Mouse (Mus musculus): ENCODE data around the gene Scd3. TPM values are rescaled to one million over a fixed set of nuclear protein-coding genes. Genes with fewer than 3 reads are reported as not detected.
A peak's percentile ranks its signal among the peaks of the same experiment; 100 is the strongest.

Gene Scd3
- polyA plus RNA-seq, 1 experiment from 2014 or later, result 0.66 TPM

DNA sequence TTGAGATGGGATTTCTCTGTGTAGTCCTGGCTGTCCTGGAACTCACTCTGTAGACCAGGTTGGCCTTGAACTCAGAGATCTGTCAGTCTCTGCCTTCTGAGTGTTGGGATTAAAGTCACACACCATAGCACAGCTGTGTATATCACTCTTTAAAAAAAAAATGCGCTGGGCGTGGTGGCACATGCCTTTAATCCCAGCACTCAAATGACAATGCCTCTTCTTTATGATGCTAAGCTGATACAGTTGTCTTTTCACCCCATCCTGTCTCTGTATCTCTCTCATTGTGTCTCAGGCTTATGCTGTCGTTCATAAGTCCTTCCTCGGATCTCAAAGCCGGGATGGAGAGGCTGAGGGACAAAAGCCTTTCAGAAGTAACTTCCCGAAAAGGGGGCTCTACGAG is 58.7 kb downstream of the Scd3 start:
- H3K9ac ChIP-seq, result no peak overlapping the region
- H3K4me3 ChIP-seq (replicated peaks), result no peak overlapping the region
- no peak overlapping the region for H3K4me2 ChIP-seq
- no peak for ATAC-seq (replicated peaks; ENCODE audit: low FRiP score)
- H3K36me3 ChIP-seq, result no peaks in the 10 kb centered on the region
- H3K4me1 ChIP-seq, result peaks cover 15% of the 10 kb centered on the region
- H3K9me3 ChIP-seq (replicated peaks), result no peaks in the 10 kb centered on the region
- 87% methylated on average over 7 of the region's 7 CpGs for WGBS
- H3K27me3 ChIP-seq, result no peaks in the 10 kb centered on the region
- no peak overlapping the region for H3K27ac ChIP-seq

DNA sequence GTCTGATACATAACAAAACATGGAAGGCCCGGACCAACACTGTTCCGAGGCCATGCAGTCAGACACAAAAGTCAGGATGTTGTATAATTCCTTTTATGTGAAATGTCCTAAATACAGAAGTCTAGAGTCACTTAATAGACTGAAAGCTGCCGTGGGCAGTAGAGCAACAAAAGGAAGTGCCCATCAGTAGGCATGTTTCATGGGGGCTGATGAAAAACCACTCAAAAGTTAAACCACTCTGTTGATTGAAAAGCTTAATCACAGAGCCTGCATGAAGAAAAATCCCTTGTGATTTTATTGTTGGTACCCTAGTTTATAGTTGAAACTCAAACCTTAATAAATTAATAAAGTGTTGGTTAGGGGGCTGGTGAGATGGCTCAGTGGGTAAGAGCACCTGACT is 60.5 kb downstream of the Scd3 start:
- no peak for ATAC-seq (replicated peaks; ENCODE audit: low FRiP score)
- Histone ChIP-seq H3K4me1 (peaks cover 24% of the 10 kb centered on the region), H3K27me3 (no peaks in the 10 kb centered on the region), H3K36me3 (no peaks in the 10 kb centered on the region), H3K9me3 (replicated peaks) (no peaks in the 10 kb centered on the region), H3K4me2 (no peak overlapping the region), H3K9ac (no peak overlapping the region), H3K27ac (no peak overlapping the region), H3K4me3 (replicated peaks) (no peak overlapping the region)
- WGBS, result 81% methylated on average over 3 of the region's 3 CpGs

DNA sequence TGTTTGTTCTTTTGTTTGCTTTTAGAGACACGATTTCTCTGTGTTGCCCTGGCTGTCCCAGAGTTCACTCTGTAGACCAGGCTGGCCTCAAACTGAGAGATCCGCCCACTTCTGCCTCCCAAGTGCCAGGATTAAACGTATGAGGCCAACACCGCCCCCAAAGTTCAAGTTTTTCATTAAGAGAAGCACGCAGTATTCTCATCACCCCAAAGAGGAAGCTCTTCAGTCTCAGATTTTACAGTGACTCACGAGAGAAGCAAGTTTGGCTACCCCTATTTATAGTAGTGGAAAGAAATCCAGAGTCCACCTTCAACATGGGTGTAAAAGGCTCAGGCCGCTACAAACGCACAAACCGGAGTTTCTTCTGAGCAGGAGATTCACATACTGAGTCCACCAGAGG is 61.2 kb downstream of the Scd3 start:
- Histone ChIP-seq H3K4me3 (replicated peaks) (no peak overlapping the region), H3K36me3 (no peaks in the 10 kb centered on the region), H3K4me1 (peaks cover 24% of the 10 kb centered on the region), H3K9me3 (replicated peaks) (no peaks in the 10 kb centered on the region), H3K9ac (no peak overlapping the region), H3K27me3 (no peaks in the 10 kb centered on the region), H3K27ac (no peak overlapping the region), H3K4me2 (no peak overlapping the region)
- WGBS, result 69% methylated on average over 9 of the region's 9 CpGs
- ATAC-seq (replicated peaks; ENCODE audit: low FRiP score), result no peak

DNA sequence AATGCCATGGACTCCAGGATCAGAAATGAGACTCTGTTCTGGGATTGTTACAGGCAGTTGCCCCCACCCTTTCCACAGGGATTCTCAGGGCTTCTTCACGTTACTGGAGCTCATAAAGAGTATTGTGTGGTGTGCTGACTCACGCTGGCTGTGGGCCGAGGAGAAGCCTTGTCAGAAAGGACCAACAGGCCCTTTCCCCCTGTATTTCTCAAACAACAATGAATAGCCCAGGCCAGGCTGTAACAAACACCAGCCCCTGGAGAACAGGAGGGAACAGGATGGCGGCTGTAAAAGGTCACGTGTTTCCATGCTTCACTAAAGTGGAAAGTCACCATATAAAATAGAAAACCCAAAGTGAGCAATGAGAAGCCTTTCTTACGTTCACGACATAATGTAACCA is 62.2 kb downstream of the Scd3 start:
- Histone ChIP-seq H3K27ac (peak overlapping the region; percentile 46; the same call in 1 of the 2 replicates), H3K27me3 (no peaks in the 10 kb centered on the region), H3K4me3 (replicated peaks) (no peak overlapping the region), H3K4me2 (no peak overlapping the region), H3K36me3 (no peaks in the 10 kb centered on the region), H3K9me3 (replicated peaks) (no peaks in the 10 kb centered on the region), H3K4me1 (peaks cover 24% of the 10 kb centered on the region), H3K9ac (no peak overlapping the region)
- no peak for ATAC-seq (replicated peaks; ENCODE audit: low FRiP score)
- 43% methylated on average over 7 of the region's 7 CpGs for WGBS

DNA sequence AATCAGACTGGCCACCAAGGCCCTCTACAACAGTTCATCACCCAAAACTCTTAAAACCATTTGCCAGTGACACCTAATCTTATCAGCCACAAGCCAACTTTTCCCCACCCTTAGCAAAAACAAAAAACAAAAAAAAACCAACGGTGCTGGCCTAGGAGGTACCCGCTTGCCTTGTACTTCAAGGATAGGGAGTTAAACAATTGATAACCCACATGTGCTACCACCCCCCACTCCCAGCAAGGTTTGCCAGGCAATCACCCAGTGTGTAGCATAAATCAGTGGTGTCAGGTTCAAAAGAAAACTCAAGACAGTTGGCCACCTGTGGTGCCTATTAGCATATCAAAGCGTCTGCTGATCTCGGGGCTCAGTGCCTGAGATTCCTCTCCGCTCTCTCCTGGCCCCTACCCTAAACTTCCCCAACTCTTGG is 62.9 kb downstream of the Scd3 start:
- Histone ChIP-seq H3K27me3 (no peaks in the 10 kb centered on the region), H3K27ac (peak overlapping the region; percentile 93), H3K4me3 (replicated peaks) (no peak overlapping the region), H3K36me3 (no peaks in the 10 kb centered on the region), H3K9me3 (replicated peaks) (no peaks in the 10 kb centered on the region), H3K9ac (no peak overlapping the region), H3K4me1 (peaks cover 24% of the 10 kb centered on the region), H3K4me2 (peak overlapping the region; percentile 78; the same call in 1 of the 2 replicates)
- ATAC-seq (replicated peaks; ENCODE audit: low FRiP score), result no peak
- 47% methylated on average over 5 of the region's 5 CpGs for WGBS

DNA sequence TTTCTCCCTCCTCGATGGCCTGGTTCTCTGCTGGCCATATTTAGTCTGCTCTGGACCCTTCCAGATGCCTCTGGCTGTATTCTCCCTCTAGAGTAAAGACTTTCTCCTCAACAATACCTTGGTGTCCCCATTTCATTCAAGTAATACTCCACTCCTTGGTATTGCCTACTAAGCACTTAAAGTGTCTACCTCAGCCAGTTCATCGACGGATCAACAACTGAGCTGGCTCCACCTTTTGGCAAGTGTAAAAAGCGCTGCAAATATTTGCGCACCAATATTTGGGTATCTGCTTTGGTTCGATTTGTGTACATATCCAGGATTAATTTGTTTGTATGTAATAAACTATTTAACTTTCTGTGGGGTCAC is 63.4 kb downstream of the Scd3 start:
- H3K4me3 ChIP-seq (replicated peaks), result peak overlapping the region; percentile 58
- no peaks in the 10 kb centered on the region for H3K36me3 ChIP-seq
- H3K9ac ChIP-seq, result peak overlapping the region; percentile 59; the same call in 1 of the 2 replicates
- peak overlapping the region; percentile 78 for H3K4me2 ChIP-seq
- H3K4me1 ChIP-seq, result peaks cover 24% of the 10 kb centered on the region
- peak; percentile 26; the same call in 1 of the 2 replicates for ATAC-seq (replicated peaks; ENCODE audit: low FRiP score)
- H3K27ac ChIP-seq, result peak overlapping the region; percentile 93
- H3K9me3 ChIP-seq (replicated peaks), result no peaks in the 10 kb centered on the region
- no peaks in the 10 kb centered on the region for H3K27me3 ChIP-seq
- 7% methylated on average over 6 of the region's 6 CpGs for WGBS

DNA sequence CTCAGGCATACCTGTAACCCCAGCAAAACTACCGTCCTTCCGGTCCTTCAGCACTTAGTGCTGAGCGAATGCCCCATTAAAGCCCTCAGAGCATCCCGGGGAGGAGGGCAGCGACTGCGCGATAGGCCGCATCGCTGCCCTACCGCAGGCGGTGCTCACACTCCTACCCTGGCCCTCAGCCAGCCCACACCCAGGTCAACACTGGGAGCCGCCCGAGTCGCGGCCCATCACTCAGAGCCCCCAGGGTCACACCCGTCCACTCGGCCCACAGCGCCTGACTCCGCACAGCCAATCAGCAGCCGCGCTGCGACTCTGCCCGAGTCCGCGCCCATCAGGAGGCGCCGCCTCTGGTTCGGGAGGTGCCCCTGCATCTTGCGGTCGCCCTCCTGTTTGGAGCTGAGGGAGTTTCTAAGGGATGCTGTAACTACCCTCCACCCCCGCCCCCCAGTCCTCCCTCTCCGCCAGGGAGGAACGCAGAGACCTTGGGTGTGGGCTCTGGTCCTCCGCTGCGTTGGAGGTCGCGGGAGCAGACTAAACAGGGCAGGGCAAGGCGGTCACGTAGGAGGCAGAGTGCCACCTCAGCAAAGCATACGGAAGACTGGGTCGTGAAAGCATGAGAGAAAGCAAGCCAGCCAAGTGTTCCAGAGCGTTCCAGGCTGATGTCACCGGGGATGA is 63.9 kb downstream of the Scd3 start:
- Histone ChIP-seq H3K9ac (peak overlapping the region; percentile 59), H3K4me2 (peak overlapping the region; percentile 78), H3K27ac (peak overlapping the region; percentile 93), H3K4me3 (replicated peaks) (peak overlapping the region; percentile 58), H3K4me1 (peaks cover 24% of the 10 kb centered on the region), H3K36me3 (no peaks in the 10 kb centered on the region), H3K27me3 (no peaks in the 10 kb centered on the region), H3K9me3 (replicated peaks) (no peaks in the 10 kb centered on the region)
- ATAC-seq (replicated peaks; ENCODE audit: low FRiP score), result peak; percentile 99
- under 1% methylated on average over 43 of the region's 43 CpGs for WGBS

DNA sequence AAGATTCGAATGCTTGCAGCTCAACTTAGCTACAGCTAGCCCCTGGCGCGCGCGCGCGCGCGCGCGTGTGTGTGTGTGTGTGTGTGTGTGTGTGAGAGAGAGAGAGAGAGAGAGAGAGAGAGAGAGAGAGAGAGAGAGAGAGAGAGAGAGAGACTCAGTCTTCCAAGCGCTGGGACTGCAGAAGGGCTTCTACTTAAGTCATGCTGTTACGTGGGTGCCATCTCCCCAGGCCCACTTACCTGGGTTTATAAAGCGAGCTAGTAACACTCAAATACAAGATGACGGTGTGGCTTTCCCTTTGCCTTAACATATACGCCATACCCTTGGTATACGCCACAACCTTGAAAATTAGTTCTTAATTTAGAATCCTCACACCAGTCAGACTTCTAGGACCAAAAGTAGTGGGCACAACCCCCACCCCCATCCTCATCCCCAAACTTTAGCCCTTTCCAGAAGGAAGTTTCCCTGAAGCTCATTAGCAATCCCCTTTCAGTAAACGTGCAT is 64.5 kb downstream of the Scd3 start:
- no peak for ATAC-seq (replicated peaks; ENCODE audit: low FRiP score)
- Histone ChIP-seq H3K27ac (peak overlapping the region; percentile 93), H3K4me1 (peaks cover 24% of the 10 kb centered on the region), H3K9ac (peak overlapping the region; percentile 59), H3K36me3 (no peaks in the 10 kb centered on the region), H3K4me2 (peak overlapping the region; percentile 78), H3K4me3 (replicated peaks) (peak overlapping the region; percentile 58), H3K27me3 (no peaks in the 10 kb centered on the region), H3K9me3 (replicated peaks) (no peaks in the 10 kb centered on the region)
- 10% methylated on average over 18 of the region's 18 CpGs for WGBS

DNA sequence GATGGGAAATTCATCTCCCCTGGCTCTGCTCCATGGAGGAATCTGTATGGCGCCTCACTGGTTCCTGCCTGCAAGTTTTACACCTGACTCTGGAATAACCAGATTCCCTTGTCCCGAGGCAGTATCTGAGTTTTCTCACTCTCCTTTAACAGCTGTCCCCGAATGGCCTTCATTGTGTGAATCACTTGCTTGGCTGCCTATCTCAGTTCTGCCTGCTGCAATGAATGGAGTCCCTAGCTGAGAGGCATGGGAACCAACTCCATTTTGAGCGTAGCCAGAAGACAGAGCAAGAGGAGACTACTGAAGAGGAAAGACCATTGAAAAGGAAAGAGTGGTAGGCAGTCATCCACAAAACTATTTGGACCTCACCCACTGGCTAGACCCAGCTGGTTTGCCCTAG is 70.6 kb downstream of the Scd3 start:
- Histone ChIP-seq H3K9ac (no peak overlapping the region), H3K27me3 (no peaks in the 10 kb centered on the region), H3K4me1 (no peaks in the 10 kb centered on the region), H3K4me2 (no peak overlapping the region), H3K36me3 (no peaks in the 10 kb centered on the region), H3K4me3 (replicated peaks) (no peak overlapping the region), H3K9me3 (replicated peaks) (no peaks in the 10 kb centered on the region), H3K27ac (no peak overlapping the region)
- no peak for ATAC-seq (replicated peaks; ENCODE audit: low FRiP score)
- WGBS, result 80% methylated on average over 4 of the region's 4 CpGs

DNA sequence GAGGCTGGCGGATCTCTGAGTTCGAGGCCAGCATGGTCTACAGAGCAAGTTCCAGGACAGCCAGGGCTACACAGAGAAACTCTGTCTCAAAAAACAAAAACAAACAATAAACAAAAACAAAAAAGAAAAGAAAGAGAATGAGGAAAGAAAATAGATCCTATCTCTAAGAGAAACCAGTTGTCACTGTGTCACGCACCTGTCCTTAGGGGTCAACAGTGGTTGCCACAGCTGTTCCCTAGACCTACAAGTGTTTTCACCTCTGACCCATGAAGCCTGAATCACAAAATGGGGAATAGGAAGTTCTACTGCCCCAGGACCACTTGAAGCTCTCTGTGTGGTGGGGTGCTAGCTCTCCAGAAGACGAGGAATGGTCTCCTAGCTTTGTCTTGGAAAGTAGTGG is 71.4 kb downstream of the Scd3 start:
- 94% methylated on average over 4 of the region's 4 CpGs for WGBS
- Histone ChIP-seq H3K4me3 (replicated peaks) (no peak overlapping the region), H3K36me3 (no peaks in the 10 kb centered on the region), H3K9ac (no peak overlapping the region), H3K4me2 (no peak overlapping the region), H3K27ac (no peak overlapping the region), H3K27me3 (no peaks in the 10 kb centered on the region), H3K4me1 (no peaks in the 10 kb centered on the region), H3K9me3 (replicated peaks) (no peaks in the 10 kb centered on the region)
- ATAC-seq (replicated peaks; ENCODE audit: low FRiP score), result no peak

DNA sequence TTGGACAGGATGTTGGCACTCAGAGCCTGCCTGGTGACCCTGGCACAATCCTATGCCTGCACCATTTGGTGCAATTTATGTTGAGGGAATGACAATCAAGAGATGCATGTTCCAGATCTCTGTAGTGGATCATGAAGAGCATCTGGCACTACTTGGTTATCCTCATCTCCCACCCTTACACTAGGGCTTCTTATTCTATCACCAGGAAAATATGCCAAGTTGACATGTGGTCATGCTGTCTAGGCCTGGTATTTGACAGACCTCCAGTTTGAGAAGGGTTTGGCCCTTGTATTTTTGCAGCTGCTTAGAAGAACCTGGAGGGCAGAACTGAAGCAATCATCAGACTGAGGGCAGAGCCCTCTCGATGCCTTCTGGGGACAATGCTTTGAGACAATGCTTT is 72.3 kb downstream of the Scd3 start:
- no peak overlapping the region for H3K27ac ChIP-seq
- H3K9me3 ChIP-seq (replicated peaks), result no peaks in the 10 kb centered on the region
- H3K27me3 ChIP-seq, result no peaks in the 10 kb centered on the region
- no peak overlapping the region for H3K9ac ChIP-seq
- 86% methylated on average over 1 of the region's 1 CpGs for WGBS
- peaks cover 7% of the 10 kb centered on the region for H3K4me1 ChIP-seq
- no peak for ATAC-seq (replicated peaks; ENCODE audit: low FRiP score)
- H3K4me2 ChIP-seq, result no peak overlapping the region
- H3K4me3 ChIP-seq (replicated peaks), result no peak overlapping the region
- H3K36me3 ChIP-seq, result no peaks in the 10 kb centered on the region

DNA sequence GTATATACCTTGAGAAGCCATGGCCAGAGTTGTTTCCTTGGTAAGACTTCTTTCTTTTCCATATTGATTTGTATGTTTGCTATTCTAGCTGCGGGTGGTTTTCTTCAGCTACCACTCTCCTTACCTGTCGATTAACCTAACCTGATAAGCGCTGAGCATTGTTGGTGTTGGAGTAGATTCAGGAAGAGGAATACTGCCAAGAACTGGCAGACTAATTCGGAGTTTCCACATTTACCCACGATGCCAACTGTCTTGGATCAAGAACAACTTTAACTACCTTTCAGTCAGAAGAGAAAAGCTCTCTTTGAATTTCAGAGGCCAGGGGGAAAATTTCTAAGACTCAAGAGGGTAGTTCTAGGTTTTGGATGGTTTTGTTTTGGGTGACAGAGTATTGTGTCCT is 73.8 kb downstream of the Scd3 start:
- Histone ChIP-seq H3K27me3 (no peaks in the 10 kb centered on the region), H3K36me3 (no peaks in the 10 kb centered on the region), H3K9ac (no peak overlapping the region), H3K4me2 (no peak overlapping the region), H3K4me3 (replicated peaks) (no peak overlapping the region), H3K27ac (no peak overlapping the region), H3K9me3 (replicated peaks) (no peaks in the 10 kb centered on the region), H3K4me1 (peaks cover 22% of the 10 kb centered on the region)
- ATAC-seq (replicated peaks; ENCODE audit: low FRiP score), result no peak
- WGBS, result 82% methylated on average over 5 of the region's 5 CpGs

DNA sequence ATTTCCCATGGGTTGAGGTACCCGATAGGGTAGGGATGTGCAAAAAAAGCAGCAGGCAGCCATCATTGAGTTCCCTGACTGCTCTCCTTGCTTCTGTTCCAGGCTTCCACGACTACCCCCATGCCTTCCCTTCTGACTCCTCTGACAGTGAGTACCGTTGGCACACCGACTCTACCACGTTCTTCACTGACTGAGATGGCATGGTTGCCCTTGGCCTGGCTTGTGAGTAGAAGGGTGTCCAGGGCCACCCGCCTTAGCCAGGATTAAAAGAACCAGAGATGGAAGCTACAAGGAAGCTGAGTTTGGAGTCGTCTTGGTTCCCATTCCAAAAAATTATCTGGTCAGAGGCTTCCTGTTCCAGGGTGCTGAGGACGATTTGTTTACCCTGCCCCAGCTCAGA is 74.9 kb downstream of the Scd3 start:
- no peak overlapping the region for H3K4me2 ChIP-seq
- WGBS, result 88% methylated on average over 8 of the region's 8 CpGs
- no peak overlapping the region for H3K4me3 ChIP-seq (replicated peaks)
- no peaks in the 10 kb centered on the region for H3K9me3 ChIP-seq (replicated peaks)
- no peaks in the 10 kb centered on the region for H3K36me3 ChIP-seq
- H3K4me1 ChIP-seq, result peaks cover 29% of the 10 kb centered on the region
- H3K9ac ChIP-seq, result no peak overlapping the region
- H3K27ac ChIP-seq, result no peak overlapping the region
- ATAC-seq (replicated peaks; ENCODE audit: low FRiP score), result no peak
- H3K27me3 ChIP-seq, result no peaks in the 10 kb centered on the region
